Mouse (Mus musculus): ENCODE measurements around the gene Copb1. TPM values are rescaled to one million over a fixed set of nuclear protein-coding genes. Genes with fewer than 3 reads are reported as not detected.

Gene Copb1
- polyA plus RNA-seq, 1 experiment: 68.6 TPM

DNA sequence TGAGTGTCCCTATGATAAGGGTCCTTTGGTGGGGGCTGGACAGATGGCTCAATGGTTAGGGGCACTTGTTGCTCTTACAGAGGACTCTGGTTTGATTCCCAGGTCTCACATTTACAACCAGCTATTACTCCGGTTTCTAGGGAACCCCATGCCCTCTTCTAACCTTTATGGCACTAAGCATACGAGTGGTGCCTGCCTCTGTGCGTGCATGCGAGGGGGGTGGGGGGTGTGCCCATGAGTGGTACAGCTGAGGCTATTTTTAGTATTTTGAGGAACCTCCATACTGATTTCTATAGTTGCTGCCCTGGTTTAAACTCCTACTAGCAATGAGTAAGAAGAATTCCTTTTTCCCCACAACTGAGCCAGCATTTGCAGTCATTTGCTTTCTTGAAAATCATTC lies 60.3 kb downstream of the Copb1 start:
- DNase-seq (ENCODE audit: low read depth): no peak
- TF ChIP-seq POLR2A (IDR thresholded peaks at IDR 0.05; ENCODE audit: borderline replicate concordance, extremely low read depth, insufficient read depth, insufficient read length, poor library complexity, severe bottlenecking): no peak
- no peak for TF ChIP-seq CTCF (IDR thresholded peaks at IDR 0.05; ENCODE audit: borderline replicate concordance, extremely low read depth, insufficient read depth, insufficient read length)

DNA sequence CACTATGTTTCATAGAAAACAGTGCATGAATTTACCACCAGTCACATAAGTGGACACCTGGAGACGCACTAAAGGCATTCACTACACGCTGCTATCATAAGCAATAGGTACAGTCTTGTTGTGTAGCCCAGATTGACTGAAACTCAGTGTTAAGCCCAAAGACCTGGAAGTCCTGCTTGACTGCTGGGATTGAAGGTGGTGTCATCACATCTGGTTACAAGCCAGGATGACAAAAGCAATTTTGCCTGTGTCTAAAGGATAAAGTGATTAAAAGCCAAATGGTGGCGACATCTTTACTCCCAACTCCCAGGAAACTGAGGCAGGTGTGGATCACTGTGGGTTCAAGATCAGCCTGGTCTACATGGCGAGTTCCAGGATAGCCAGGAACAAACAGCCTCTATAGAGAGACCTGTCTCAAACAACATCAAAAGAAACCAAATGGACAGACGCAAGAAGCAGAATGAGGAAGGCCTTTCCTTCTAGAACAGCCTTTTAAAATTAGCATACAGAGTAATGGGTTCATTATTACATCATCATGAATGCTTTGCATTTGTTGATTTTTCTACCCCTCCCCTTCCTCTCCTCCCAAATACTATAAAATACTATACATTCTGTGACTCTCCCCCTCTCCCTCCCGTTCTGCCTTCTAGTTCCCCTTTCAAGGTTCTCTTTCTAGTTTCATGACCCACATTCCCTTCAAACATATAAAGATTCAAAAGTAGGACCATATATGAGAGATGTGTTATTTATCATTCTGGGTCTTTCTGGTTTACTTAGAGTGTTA lies 61.0 kb downstream of the Copb1 start:
- no peak for DNase-seq (ENCODE audit: low read depth)
- no peak for TF ChIP-seq POLR2A (IDR thresholded peaks at IDR 0.05; ENCODE audit: borderline replicate concordance, extremely low read depth, insufficient read depth, insufficient read length, poor library complexity, severe bottlenecking)
- no peak for TF ChIP-seq CTCF (IDR thresholded peaks at IDR 0.05; ENCODE audit: borderline replicate concordance, extremely low read depth, insufficient read depth, insufficient read length)

DNA sequence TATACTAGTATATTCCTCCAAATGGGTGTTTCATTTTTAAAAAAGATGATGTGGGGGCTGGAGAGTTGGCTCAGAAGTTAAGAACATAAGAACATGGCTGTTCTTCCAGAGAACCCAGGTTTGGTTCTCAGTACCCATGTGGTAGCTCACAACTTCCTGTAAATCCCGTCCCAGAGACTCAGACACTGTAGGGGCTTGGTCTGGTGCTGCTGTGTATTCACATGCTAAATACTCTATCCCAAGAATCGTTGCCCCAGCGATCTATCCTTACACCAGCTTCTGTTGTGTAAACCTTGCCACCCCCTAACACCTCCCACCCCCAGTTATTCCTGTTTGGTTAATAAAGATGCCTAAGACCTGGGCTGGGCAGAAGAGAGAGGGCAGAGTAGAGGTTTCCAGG lies 61.9 kb downstream of the Copb1 start:
- no peak for DNase-seq (ENCODE audit: low read depth)
- no peak for TF ChIP-seq CTCF (IDR thresholded peaks at IDR 0.05; ENCODE audit: borderline replicate concordance, extremely low read depth, insufficient read depth, insufficient read length)

DNA sequence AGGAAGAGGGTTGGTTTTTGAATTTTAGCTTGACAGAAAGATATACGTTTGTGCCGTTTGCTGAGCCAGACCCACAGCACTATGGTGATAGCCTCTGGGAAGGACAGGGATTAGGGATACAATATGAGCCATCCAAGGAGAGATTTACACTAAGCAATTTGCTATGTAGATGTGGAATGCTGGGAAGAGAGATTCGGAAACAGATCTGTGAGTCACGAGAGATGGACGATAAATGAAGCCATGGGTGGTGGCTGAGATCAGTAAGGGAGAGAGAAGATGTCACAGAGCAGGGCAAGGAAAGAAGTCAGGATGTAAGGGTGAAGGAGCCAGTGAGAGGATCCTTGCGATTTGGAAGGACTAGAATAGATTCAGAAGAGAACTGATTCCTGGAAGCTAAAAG lies 71.1 kb downstream of the Copb1 start:
- DNase-seq (ENCODE audit: low read depth): no peak

DNA sequence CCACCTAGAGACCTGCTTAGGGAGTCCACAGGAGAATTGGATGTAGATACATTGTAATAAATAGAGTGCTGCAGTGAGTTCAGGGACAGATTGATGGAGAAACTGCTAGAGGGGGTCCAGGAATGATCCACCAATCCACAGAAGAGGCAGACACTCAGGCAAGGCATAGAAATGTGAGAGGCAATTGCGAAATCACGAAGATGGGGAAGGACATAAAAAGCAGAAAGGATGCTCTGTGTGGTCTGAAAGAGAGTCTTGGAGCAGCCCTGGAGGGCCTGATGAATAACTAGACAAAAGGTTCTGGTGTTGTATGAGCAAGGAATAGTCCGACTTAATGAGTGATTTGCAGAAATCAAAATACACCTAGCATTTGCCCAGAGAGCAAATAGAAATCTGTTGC lies 71.8 kb downstream of the Copb1 start:
- TF ChIP-seq CTCF (IDR thresholded peaks at IDR 0.05; ENCODE audit: borderline replicate concordance, extremely low read depth, insufficient read depth, insufficient read length) (no peak), POLR2A (IDR thresholded peaks at IDR 0.05; ENCODE audit: borderline replicate concordance, extremely low read depth, insufficient read depth, insufficient read length, poor library complexity, severe bottlenecking) (no peak)
- no peak for DNase-seq (ENCODE audit: low read depth)

More for the DNA sequence above, 71.1 kb downstream of the Copb1 start:
- TF ChIP-seq POLR2A (IDR thresholded peaks at IDR 0.05; ENCODE audit: borderline replicate concordance, extremely low read depth, insufficient read depth, insufficient read length, poor library complexity, severe bottlenecking) (no peak), CTCF (IDR thresholded peaks at IDR 0.05; ENCODE audit: borderline replicate concordance, extremely low read depth, insufficient read depth, insufficient read length) (no peak)

DNA sequence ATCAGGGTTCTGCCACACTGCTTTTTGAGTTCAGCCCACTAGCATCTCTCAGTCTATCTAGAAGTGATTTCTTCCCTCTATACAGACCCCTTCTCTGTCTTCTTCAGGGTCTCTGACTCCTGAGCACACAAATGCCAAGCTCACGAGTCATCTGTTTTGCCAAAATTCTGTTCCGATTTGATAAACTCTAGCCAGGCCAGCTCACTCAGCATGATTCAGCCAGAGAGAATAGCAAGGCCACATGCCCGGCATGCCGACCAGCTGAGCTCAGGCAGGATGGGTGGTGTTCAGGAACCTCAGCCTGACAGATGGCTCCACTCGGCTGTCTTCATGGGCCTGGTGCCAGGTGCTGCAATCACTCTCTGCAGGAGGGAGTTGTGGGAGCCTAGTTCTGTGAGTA lies 73.1 kb downstream of the Copb1 start:
- TF ChIP-seq POLR2A (IDR thresholded peaks at IDR 0.05; ENCODE audit: borderline replicate concordance, extremely low read depth, insufficient read depth, insufficient read length, poor library complexity, severe bottlenecking): no peak
- TF ChIP-seq CTCF (IDR thresholded peaks at IDR 0.05; ENCODE audit: borderline replicate concordance, extremely low read depth, insufficient read depth, insufficient read length): no peak
- peak; percentile 90 for DNase-seq (ENCODE audit: low read depth)

DNA sequence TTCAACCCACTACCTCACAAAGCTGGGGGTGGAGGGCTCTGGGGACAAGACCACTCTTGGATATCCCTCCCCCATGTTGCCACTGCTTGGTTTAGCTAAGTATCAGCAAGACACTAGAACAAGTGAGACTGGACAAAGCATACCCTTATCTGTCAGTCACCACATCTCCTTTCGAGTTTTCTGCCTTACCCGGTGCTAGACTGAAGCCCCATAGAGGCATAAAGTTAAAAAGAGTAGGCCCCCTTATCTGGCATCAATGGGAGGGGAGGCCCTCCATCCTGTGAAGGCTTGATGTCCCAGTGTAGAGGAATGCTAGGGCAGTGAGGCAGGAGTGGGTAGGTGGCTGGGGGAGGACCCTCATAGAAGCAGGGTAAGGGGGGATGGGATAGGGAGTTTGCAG lies 77.9 kb downstream of the Copb1 start:
- no peak for DNase-seq (ENCODE audit: low read depth)
- TF ChIP-seq POLR2A (IDR thresholded peaks at IDR 0.05; ENCODE audit: borderline replicate concordance, extremely low read depth, insufficient read depth, insufficient read length, poor library complexity, severe bottlenecking) (no peak), CTCF (IDR thresholded peaks at IDR 0.05; ENCODE audit: borderline replicate concordance, extremely low read depth, insufficient read depth, insufficient read length) (no peak)

DNA sequence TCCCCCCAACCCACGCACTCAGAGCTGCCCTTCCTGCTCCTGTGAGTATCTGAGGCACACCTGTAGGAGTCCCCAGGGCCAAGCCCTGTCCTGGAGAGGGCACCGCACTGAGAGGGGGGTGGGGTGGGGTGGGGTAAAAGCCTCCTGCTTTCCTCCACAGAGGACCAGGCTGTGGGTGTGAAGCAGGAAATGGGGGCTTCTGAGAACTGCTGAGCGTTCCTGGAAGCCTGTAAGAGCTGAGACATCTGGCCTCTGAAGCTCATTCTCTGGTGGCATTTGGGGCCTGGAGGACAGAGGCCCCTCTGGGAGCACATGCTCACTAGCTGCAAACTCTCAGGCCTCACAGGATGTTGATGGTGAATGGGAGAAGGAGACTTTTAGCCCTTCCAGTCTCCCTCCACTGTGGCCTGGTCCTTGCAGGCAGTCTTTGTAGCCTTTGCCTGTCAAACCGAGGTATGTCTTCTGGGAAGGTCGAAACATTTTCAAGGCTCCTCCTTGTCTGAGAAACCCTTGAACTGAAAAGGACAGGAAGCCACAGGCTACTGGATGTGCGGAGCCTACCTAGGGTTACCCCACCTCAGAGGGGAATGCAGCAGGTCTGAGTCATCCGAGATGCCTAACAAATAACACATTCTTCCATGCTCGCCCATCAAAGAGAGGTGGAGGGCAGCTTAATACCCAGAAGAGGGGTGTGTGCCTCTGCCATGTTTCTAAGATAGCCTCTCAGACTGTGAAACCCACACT lies 83.0 kb downstream of the Copb1 start:
- no peak for TF ChIP-seq CTCF (IDR thresholded peaks at IDR 0.05; ENCODE audit: borderline replicate concordance, extremely low read depth, insufficient read depth, insufficient read length)
- TF ChIP-seq POLR2A (IDR thresholded peaks at IDR 0.05; ENCODE audit: borderline replicate concordance, extremely low read depth, insufficient read depth, insufficient read length, poor library complexity, severe bottlenecking): no peak
- no peak for DNase-seq (ENCODE audit: low read depth)

DNA sequence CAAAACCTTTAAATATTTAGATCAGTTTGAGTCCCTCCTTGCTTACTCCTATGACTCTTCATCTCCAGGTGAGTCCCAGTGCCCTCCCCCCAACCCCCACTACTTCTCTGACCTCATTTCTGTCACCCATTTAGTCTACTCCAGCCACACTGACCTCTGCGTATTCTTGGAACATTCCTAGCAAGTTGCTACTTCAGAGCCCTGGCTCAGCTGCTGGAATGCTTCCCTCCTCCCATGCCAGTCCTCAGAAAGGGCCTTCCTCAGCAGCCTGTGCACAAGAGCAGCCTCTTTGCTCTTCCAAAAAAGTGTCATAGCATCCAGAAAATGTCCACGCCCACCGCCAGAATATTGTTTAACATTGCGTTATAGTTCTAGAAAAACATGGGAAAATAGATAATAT lies 84.5 kb downstream of the Copb1 start:
- TF ChIP-seq POLR2A (IDR thresholded peaks at IDR 0.05; ENCODE audit: borderline replicate concordance, extremely low read depth, insufficient read depth, insufficient read length, poor library complexity, severe bottlenecking) (no peak), CTCF (IDR thresholded peaks at IDR 0.05; ENCODE audit: borderline replicate concordance, extremely low read depth, insufficient read depth, insufficient read length) (no peak)
- no peak for DNase-seq (ENCODE audit: low read depth)

DNA sequence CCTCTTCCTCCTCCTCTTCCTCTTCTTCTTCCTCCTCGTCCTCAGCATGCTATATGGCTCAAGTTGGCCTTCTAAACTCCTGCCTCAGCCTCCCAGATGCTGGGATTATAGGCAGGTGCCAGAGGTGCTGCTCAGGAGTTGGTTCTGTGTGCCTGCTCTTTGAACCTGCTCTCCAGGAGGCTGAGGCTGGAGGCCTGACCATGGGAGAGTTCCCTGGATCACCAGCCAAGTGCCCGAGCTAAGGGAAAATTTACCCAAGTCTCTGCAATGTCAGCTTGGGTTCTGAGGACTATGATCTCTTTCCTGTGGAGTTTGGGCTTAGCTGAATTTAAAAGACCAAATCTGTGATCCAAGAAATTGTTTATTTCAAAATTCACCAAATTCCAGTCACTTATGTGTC lies 85.1 kb downstream of the Copb1 start:
- no peak for TF ChIP-seq CTCF (IDR thresholded peaks at IDR 0.05; ENCODE audit: borderline replicate concordance, extremely low read depth, insufficient read depth, insufficient read length)
- TF ChIP-seq POLR2A (IDR thresholded peaks at IDR 0.05; ENCODE audit: borderline replicate concordance, extremely low read depth, insufficient read depth, insufficient read length, poor library complexity, severe bottlenecking): no peak
- DNase-seq (ENCODE audit: low read depth): no peak

Other genes with a start within 250 kb of the Copb1 start
- 23.1 and 24.8 TPM in 2 replicates for gene Rras2, start 136.9 kb downstream of the Copb1 start, polyA plus RNA-seq (2012; rRNA removed)
- 199 and 258 TPM in 2 replicates for gene Psma1, start 21.4 kb upstream of the Copb1 start, polyA plus RNA-seq (2012; rRNA removed)
- gene Pde3b, start 160.6 kb upstream of the Copb1 start, polyA plus RNA-seq (2012; rRNA removed): 10.0 and 10.5 TPM in 2 replicates